Mouse (Mus musculus): ENCODE measurements at regions not wholly inside any gene's neighbourhood (a gene's known extent, or its start where the extent isn't known, plus 50 kb on each side); places are given as distances from the start of the nearest gene placed in this dataset.

DNA sequence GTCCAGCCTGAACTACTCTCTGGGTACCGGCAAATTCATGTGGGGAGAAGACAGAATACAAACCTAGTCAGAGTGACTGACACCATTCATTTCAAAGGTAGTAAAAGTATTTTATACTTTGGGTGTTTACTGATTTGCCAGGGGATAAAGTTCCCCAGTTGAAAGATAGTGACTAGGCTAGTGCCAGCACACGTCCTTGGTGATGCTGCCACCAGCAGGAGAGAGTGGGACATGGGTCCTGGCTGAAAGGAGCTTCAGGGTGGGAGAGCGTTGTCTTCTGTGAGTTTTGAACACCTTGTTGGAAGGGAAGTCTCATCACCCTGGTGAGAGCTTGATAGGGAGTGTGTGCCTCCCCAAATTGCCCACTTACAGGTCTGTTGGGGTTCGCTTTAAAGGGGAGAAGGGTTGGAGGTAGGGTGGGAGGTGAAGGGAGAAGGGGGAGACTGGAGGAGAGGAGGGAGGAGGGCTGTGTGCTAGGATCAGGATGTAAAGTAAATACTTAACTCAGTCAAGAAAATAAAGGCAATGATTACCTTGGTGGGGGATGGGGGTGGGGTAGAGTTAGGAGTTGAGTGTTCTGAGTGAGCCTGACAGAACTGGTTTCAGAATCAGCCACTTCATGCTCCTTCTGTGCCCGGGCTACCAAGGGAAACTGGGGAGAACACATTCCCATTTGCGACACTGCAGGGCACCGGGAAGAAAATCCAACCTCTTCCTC, 273.9 kb downstream of the Dhx35 start:
- no peaks in the 10 kb centered on the region for H3K36me3 ChIP-seq
- no peak overlapping the region for H3K9ac ChIP-seq (replicated peaks)
- H3K4me3 ChIP-seq (replicated peaks) = no peak overlapping the region
- H3K4me2 ChIP-seq = no peak overlapping the region
- peaks cover 89% of the 10 kb centered on the region for H3K27me3 ChIP-seq (replicated peaks)
- ATAC-seq (ENCODE audit: low FRiP score) = no peak
- WGBS = 40% methylated on average over 7 of the region's 7 CpGs
- H3K4me1 ChIP-seq = peaks cover 18% of the 10 kb centered on the region
- H3K9me3 ChIP-seq (replicated peaks) = no peaks in the 10 kb centered on the region
- H3K27ac ChIP-seq (replicated peaks) = no peak overlapping the region

DNA sequence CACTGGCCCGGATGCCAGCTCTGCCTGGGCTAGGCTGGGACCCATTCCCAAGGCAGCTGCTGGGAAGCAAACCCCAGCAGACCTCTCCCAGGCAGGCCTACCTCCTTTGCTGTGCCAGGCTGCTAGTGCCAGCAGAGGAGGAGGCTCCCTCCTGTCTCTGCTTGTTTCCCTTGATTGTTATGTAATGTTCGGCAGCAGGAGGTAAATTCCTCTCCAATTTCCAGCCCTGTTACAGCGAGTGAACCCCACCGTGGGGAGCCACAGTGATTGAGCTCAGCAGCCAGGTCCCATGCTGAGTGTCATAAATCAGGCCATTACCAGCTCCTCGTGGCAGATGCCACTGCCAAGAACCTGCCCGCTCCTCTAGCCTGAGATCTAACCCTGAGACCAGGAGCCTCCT, 274.6 kb downstream of the Dhx35 start:
- Histone ChIP-seq H3K4me3 (replicated peaks) (no peak overlapping the region), H3K9me3 (replicated peaks) (no peaks in the 10 kb centered on the region), H3K27me3 (replicated peaks) (peaks cover 92% of the 10 kb centered on the region), H3K4me1 (peaks cover 18% of the 10 kb centered on the region), H3K36me3 (no peaks in the 10 kb centered on the region), H3K27ac (replicated peaks) (no peak overlapping the region), H3K4me2 (no peak overlapping the region), H3K9ac (replicated peaks) (no peak overlapping the region)
- ATAC-seq (ENCODE audit: low FRiP score) = peak; percentile 35; the same call in 1 of the 2 replicates
- whole genome bisulfite sequencing = 4% methylated on average over 6 of the region's 6 CpGs

DNA sequence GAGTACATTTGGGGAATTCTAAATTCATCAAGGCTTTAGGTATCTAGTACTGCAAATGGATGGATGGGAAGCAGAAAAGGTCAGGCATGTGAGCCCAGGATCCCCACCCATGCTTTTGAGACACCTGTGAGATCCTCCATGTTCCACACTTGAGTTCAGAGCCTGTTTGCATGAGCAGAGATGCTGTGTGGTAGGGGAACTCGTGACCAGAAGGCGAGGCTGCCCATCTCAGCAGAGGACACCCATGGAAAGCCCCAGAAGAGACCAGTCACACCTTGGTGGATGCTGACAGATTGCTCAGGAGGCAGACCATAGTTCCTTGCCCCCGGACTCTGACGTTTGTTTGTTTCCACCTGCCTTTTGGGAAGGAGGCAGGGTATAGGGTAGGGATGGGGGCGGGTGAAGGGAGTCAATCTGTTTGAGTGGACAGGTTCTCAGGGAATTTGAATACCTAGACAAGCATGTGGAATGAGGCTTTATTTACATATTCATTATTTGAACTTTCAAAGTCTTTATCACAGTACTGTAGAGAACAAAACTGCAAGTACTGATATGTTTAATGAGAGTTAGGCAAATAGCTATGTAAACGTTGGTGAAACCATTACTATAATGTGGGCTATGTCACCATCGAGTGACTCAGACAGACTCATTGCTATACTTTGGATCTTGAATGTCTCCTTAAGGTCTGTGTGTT, 278.5 kb downstream of the Dhx35 start:
- ATAC-seq (ENCODE audit: low FRiP score) = no peak
- Histone ChIP-seq H3K27me3 (replicated peaks) (peaks cover 95% of the 10 kb centered on the region), H3K4me1 (peaks cover 14% of the 10 kb centered on the region), H3K36me3 (no peaks in the 10 kb centered on the region), H3K27ac (replicated peaks) (no peak overlapping the region), H3K4me2 (no peak overlapping the region), H3K9ac (replicated peaks) (no peak overlapping the region), H3K9me3 (replicated peaks) (no peaks in the 10 kb centered on the region), H3K4me3 (replicated peaks) (no peak overlapping the region)
- WGBS = 87% methylated on average over 7 of the region's 7 CpGs

DNA sequence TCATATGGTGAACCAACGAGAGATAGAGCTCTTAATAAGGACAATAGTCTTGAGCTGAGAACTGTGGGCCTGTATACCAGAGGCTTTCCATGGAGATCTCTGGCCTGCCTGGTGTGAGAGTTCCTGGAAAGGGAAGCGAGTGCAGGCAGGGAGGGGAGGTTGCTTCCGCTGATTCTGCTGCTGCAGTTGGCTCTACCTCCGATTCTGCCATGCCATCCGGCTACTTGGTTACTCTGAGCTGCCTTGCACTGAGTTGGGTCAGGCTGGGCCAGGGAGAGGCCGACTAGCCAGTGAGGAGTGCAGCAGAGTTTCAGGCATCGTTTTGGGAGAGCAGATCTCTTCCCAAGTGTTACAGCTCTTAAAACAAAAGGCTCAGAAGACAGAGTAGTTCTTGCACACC, 285.2 kb downstream of the Dhx35 start:
- Histone ChIP-seq H3K4me1 (no peaks in the 10 kb centered on the region), H3K4me3 (replicated peaks) (no peak overlapping the region), H3K27ac (replicated peaks) (no peak overlapping the region), H3K27me3 (replicated peaks) (peaks cover 64% of the 10 kb centered on the region), H3K9ac (replicated peaks) (no peak overlapping the region), H3K9me3 (replicated peaks) (no peaks in the 10 kb centered on the region), H3K4me2 (no peak overlapping the region), H3K36me3 (no peaks in the 10 kb centered on the region)
- no peak for ATAC-seq (ENCODE audit: low FRiP score)
- 80% methylated on average over 7 of the region's 7 CpGs for WGBS

DNA sequence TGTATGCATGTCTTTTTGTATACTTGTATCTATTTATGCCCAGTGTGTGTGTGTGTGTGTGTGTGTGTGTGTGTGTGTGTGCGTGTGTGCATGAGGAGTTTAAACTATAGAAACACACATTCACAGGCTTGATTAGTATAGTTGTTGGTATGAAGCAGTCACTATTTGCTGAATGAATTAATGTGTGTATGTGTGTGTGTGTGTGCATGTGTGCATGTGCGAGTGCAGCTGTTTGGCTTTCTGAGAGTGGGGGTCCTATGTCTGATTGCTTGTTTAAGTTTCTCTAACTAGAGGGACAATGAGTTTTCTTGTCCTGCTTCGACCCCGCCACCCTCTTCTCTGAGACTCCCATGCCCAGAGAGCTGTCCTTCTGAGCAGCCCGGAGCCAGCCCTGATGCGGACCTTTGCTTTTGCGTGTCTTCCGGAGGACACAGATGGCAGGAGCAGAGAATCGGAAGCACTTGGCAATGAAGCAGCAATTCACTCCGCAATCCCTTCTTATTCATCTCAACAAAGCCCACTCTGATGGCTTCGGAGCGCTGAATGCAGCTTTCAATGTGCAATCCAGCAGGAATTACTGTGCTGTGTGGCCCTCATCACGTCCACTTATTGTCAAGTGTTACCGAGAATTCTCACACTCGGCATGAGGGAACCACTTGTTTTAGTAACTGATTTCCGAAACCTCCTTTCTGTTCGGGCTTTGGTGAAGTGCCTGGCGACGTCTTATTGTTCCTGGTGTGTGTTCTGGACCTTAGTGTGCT, 286.4 kb downstream of the Dhx35 start:
- Histone ChIP-seq H3K4me3 (replicated peaks) (no peak overlapping the region), H3K27me3 (replicated peaks) (peaks cover 54% of the 10 kb centered on the region), H3K4me1 (no peaks in the 10 kb centered on the region), H3K4me2 (peak overlapping the region; percentile 34), H3K9ac (replicated peaks) (no peak overlapping the region), H3K27ac (replicated peaks) (no peak overlapping the region), H3K9me3 (replicated peaks) (no peaks in the 10 kb centered on the region), H3K36me3 (no peaks in the 10 kb centered on the region)
- no peak for ATAC-seq (ENCODE audit: low FRiP score)
- WGBS = 52% methylated on average over 19 of the region's 19 CpGs

DNA sequence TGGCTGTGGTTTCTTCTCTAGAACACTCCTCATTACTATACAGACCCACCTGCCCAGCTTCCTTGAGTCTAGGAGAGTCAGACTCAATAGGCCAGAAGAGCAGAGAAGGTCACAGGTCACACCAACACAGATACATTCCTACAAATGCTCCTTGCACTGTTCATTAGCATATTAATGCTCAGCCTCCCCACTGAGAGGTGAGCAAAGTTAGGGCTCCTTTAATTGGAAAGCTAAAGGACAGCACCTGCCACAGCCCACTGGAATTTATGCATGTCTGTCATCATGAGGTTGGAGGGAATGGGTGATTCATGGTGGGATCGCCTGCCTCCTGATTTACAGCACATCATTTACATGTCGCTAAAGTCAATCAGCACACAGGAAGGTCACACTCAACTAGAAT, 292.2 kb downstream of the Dhx35 start:
- Histone ChIP-seq H3K9me3 (replicated peaks) (no peaks in the 10 kb centered on the region), H3K4me3 (replicated peaks) (no peak overlapping the region), H3K4me1 (no peaks in the 10 kb centered on the region), H3K36me3 (no peaks in the 10 kb centered on the region), H3K27me3 (replicated peaks) (peaks cover 8% of the 10 kb centered on the region; the same call in 1 of the 2 replicates), H3K4me2 (no peak overlapping the region), H3K9ac (replicated peaks) (no peak overlapping the region), H3K27ac (replicated peaks) (no peak overlapping the region)
- WGBS = 60% methylated on average over 2 of the region's 2 CpGs
- no peak for ATAC-seq (ENCODE audit: low FRiP score)

DNA sequence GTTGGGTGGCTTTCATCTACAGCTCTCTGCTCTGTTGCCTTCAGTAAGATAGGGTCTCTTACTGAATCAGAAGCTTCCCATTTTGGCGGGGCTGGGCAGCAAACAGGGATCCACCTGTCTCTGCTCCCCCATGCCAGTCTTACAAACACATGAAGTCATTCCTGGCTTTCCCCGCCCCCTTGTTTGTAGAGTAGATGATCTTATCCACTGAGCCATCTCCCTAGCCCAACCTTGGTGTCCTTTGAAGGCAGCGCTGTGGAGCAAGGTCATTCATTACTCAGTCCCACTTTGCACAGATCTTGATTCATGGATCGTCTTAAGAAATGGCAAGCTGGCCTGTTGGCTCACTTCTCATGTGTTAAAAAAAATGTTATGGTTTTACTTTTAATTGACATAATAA, 293.6 kb downstream of the Dhx35 start:
- no peaks in the 10 kb centered on the region for H3K4me1 ChIP-seq
- H3K4me2 ChIP-seq = no peak overlapping the region
- H3K4me3 ChIP-seq (replicated peaks) = no peak overlapping the region
- ATAC-seq (ENCODE audit: low FRiP score) = no peak
- no peak overlapping the region for H3K9ac ChIP-seq (replicated peaks)
- no peaks in the 10 kb centered on the region for H3K36me3 ChIP-seq
- H3K27ac ChIP-seq (replicated peaks) = no peak overlapping the region
- no peaks in the 10 kb centered on the region for H3K9me3 ChIP-seq (replicated peaks)
- WGBS = 93% methylated on average over 4 of the region's 4 CpGs
- H3K27me3 ChIP-seq (replicated peaks) = 0 out of 2 replicates have a peak, but pooled peaks cover 6% of the 10 kb centered on the region

DNA sequence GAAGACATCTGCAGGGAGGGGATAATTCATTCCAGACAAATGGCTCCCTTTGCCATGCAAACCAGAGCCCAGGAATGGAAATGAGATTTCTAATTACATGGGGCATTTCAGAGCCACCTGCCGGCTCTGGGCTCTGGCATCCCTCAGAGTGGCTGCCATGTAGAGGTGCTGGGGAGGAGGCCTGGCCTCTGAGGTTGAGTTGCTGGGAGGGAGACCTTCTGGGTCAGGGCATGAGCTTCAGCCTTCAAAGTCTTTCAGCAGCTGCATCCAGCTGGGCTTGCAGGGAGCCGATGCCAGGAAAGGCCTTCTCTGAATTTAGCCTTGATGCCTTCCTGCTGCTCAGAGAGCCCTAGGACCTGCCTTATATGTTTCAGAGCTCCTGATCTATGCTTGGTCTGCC, 302.1 kb downstream of the Dhx35 start:
- Histone ChIP-seq H3K36me3 (no peaks in the 10 kb centered on the region), H3K4me1 (no peaks in the 10 kb centered on the region), H3K9ac (replicated peaks) (no peak overlapping the region), H3K27ac (replicated peaks) (no peak overlapping the region), H3K4me2 (no peak overlapping the region), H3K27me3 (replicated peaks) (peaks cover 10% of the 10 kb centered on the region; the same call in 1 of the 2 replicates), H3K4me3 (replicated peaks) (no peak overlapping the region), H3K9me3 (replicated peaks) (no peaks in the 10 kb centered on the region)
- 37% methylated on average over 2 of the region's 2 CpGs for WGBS
- ATAC-seq (ENCODE audit: low FRiP score) = no peak

DNA sequence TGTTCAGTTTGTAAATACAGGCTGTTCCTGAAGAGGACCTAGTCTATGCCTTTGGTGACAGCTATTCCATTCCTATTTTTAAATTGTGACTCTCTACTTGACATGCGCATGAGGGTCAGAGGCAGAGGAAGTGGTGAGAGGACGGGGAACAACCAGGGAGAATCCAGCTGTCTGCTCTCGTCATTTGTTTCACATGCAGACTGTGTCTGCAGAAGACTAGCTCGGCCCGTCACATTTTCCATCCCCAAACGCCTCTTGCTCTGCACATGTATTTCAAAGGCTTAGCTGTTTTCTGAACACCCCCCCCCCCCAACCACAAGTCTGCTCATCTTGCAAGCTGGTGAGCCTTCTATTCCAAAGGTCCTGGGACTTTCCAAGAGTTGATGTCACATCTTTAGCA, 339.4 kb downstream of the Dhx35 start:
- WGBS = 79% methylated on average over 6 of the region's 6 CpGs
- ATAC-seq (ENCODE audit: low FRiP score) = no peak
- H3K9ac ChIP-seq (replicated peaks) = no peak overlapping the region
- no peak overlapping the region for H3K4me3 ChIP-seq (replicated peaks)
- H3K27ac ChIP-seq (replicated peaks) = no peak overlapping the region
- no peaks in the 10 kb centered on the region for H3K36me3 ChIP-seq
- no peak overlapping the region for H3K4me2 ChIP-seq
- no peaks in the 10 kb centered on the region for H3K4me1 ChIP-seq
- H3K9me3 ChIP-seq (replicated peaks) = peaks cover 6% of the 10 kb centered on the region; the same call in 1 of the 2 replicates
- no peaks in the 10 kb centered on the region for H3K27me3 ChIP-seq (replicated peaks)

DNA sequence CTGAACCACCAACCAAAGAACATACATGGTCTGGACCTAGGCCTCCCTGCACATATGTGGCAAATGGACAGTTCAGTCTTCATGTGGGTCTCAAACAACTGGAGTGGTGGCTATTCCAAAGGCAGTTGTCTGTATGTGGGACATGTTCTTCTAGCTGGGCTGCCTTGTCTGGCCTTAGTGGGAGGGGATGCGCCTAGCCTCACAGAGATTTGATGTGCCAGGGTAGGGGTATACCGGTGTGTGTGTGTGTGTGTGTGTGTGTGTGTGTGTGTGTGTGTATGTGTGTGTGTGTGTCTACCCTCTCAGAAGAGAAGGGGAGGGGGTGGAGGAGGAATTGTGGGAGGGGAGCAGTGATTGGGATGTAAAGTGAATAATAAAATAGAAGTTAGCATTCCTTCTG, 344.0 kb downstream of the Dhx35 start:
- Histone ChIP-seq H3K27ac (replicated peaks) (no peak overlapping the region), H3K4me2 (no peak overlapping the region), H3K27me3 (replicated peaks) (no peaks in the 10 kb centered on the region), H3K9ac (replicated peaks) (no peak overlapping the region), H3K4me3 (replicated peaks) (no peak overlapping the region), H3K4me1 (no peaks in the 10 kb centered on the region), H3K9me3 (replicated peaks) (no peaks in the 10 kb centered on the region), H3K36me3 (no peaks in the 10 kb centered on the region)
- WGBS = 96% methylated on average over 2 of the region's 2 CpGs
- ATAC-seq (ENCODE audit: low FRiP score) = no peak

DNA sequence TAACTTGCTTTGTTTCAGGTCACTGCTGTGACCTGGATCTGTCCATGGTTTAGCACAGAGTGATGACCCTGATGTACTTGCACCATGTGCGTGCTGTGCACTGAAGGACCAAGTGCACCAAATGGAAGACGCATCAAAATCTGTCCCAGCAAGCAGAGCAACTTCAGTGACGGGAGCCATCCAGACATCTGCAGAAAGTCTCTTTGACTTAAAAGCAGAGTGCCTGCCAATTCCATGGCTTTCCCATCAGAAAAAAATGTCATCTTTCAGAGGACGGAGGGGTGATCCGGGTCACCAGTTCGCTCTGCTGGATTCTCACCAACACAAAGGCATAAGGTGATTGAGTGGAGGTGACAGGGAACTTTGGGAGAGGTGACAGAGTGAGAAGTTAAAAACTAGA, 351.4 kb downstream of the Dhx35 start:
- no peak overlapping the region for H3K27ac ChIP-seq (replicated peaks)
- no peak for ATAC-seq (ENCODE audit: low FRiP score)
- no peaks in the 10 kb centered on the region for H3K27me3 ChIP-seq (replicated peaks)
- H3K4me3 ChIP-seq (replicated peaks) = no peak overlapping the region
- no peaks in the 10 kb centered on the region for H3K4me1 ChIP-seq
- 89% methylated on average over 6 of the region's 6 CpGs for WGBS
- H3K36me3 ChIP-seq = no peaks in the 10 kb centered on the region
- no peak overlapping the region for H3K4me2 ChIP-seq
- H3K9me3 ChIP-seq (replicated peaks) = no peaks in the 10 kb centered on the region
- H3K9ac ChIP-seq (replicated peaks) = no peak overlapping the region

DNA sequence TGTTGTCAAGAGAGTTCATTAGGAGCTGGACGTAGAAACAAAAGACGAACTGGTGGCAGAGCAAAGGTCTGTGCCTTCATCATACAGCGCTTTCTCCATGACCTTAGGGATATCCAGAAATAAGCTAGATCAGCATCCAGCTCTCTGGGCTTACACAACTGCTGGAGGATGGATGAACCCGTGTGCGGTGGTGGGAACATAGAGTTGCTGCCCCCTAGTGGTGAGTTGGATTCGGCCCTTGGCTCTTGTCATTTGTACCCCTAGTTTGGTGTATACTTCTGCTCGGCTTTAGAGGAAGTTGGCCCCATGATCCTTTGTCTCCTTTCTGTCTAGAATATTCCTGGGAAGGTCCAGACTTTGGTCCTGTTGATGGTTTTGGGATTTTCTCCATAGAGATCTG, 369.4 kb downstream of the Dhx35 start:
- no peak overlapping the region for H3K4me2 ChIP-seq
- no peak overlapping the region for H3K27ac ChIP-seq (replicated peaks)
- H3K4me1 ChIP-seq = no peaks in the 10 kb centered on the region
- H3K9me3 ChIP-seq (replicated peaks) = no peaks in the 10 kb centered on the region
- no peaks in the 10 kb centered on the region for H3K27me3 ChIP-seq (replicated peaks)
- ATAC-seq (ENCODE audit: low FRiP score) = no peak
- H3K9ac ChIP-seq (replicated peaks) = no peak overlapping the region
- H3K4me3 ChIP-seq (replicated peaks) = no peak overlapping the region
- 42% methylated on average over 7 of the region's 7 CpGs for WGBS
- H3K36me3 ChIP-seq = no peaks in the 10 kb centered on the region
